Mouse (Mus musculus) E14TG2a.4 (cell line): ENCODE measurements around the gene Akirin1.

Source experiments
- CTCF ChIP-seq: conservative IDR thresholded peaks from 2 replicates; pipeline ENCODE4 v1.5.1; 2014; ENCODE audit warnings: low read length
- NANOG ChIP-seq: IDR thresholded peaks from 2 replicates; pipeline ENCODE4 v1.6.1; 2014; ENCODE audit warnings: borderline replicate concordance, low read length, mixed read lengths
- POU5F1 ChIP-seq: IDR thresholded peaks from 2 replicates; pipeline ENCODE4 v1.6.1; 2014; ENCODE audit warnings: low read length, borderline replicate concordance

- TF ChIP-seq CTCF = no peak
- TF ChIP-seq NANOG = no peak
- TF ChIP-seq POU5F1 = no peak
These were observed 44.9 kb upstream of the Akirin1 start for GRCm38 (mm10) chr4:123795057-123795456.
